Mouse (Mus musculus) 3T3-L1 (cell line): Measurements from ENCODE around the gene Ywhah.

Experiments used
- DNase-seq: peaks from one replicate; pipeline ENCODE4 v3.0.0-alpha.2; 2015; ENCODE audit warnings: low read depth, low spot score

Ywhah gene

GRCm38 (mm10) chr5:33018561-33019425 is at the start of gene Ywhah:
Gene Ywhah (plus strand): TSS chr5:33018816.
- DNase-seq: peak; percentile 98

- no peak for DNase-seq
These were observed 42.1 kb upstream of the Ywhah start for GRCm38 (mm10) chr5:32976541-32976940.

DNA sequence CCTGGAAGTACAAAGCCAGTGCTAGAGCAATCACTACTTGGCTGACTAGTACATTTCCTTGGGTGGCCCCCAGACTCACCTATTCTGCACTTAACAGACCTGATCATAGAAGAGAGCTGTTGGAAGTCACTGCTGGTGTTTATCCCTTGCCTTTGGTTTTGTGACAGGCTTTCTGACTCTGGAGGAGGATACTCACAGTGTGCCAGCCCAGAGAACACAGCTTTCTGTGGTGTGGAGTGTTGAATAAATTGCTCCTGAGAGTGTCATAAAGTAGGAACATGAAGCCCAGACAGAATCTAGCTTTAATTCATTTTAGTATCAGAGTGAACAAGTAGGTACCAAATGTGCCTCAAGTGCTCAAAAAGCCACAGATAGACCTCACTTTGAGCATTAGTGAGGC is 41.4 kb upstream of the Ywhah start:
- no peak for DNase-seq

- no peak for DNase-seq
These were observed 33.2 kb upstream of the Ywhah start for GRCm38 (mm10) chr5:32985379-32985778.

DNA sequence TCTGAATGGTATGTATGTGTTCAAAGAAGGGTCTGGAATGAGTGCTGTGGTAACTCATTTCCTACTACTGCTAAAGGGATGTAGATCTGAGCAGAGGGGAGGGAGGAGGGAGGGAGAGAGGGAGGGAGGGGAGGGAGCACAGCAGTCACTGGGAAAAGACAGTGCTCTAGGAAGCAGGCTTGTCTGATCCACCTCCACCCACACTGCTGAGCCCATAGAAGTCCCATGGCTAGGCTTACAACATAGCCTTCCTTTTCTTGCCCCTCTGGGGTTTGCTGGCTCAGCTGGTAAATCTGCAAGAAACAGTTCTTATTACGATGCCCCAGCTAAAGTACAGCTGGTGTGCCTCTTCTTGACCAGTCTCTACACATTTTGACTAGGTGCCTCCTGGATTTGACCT is 30.7 kb upstream of the Ywhah start:
- DNase-seq: no peak

- DNase-seq: no peak
These were observed 28.5 kb upstream of the Ywhah start for GRCm38 (mm10) chr5:32989959-32990640.

GRCm38 (mm10) chr5:32991152-32991551 is 27.5 kb upstream of the Ywhah start:
- DNase-seq: no peak

GRCm38 (mm10) chr5:32994471-32994870 is 24.1 kb upstream of the Ywhah start:
- DNase-seq: no peak

DNA sequence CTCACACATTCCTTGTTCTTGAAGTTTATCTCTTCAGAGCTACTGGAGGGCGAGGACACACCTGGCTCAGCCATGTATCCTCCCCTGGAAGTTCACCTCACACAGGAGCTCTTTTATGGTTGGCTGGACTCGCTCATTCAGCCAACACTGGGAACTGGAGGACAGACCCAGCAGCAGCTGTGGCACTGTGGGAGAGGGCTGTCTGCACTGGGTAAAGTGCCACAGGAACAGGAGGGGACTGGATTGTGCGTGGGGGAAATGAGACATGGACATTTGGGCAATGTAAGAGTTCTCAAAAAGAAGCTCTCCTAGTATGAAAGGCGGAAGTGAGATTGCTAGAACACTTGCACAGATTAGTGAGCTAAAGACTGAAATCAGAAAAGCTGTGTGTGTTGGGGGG is 22.9 kb upstream of the Ywhah start:
- no peak for DNase-seq

GRCm38 (mm10) chr5:32996560-32996959 is 22.1 kb upstream of the Ywhah start:
- no peak for DNase-seq

DNA sequence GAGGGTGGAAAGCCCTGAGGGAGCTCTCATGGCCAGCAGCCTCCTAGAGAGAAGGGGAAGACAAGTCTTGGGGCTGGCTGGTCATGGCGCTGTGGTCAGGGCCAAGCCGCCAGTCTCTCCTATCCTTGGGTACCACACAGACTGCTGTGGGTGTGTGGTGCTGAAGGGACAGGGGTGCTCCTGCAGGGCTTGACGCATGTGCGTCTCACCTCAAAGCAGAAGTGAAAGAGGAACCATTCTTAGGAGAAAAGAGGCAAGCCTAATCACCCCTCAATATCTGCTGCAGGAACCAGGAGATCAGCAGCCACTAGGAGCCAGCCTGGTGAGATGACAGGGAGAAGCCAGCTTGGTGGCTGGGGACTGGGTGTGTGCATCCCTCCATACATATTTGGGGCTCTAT is 20.9 kb upstream of the Ywhah start:
- peak; percentile 25 for DNase-seq

- DNase-seq: no peak
These were observed 19.8 kb upstream of the Ywhah start for GRCm38 (mm10) chr5:32998783-32999182.

- no peak for DNase-seq
These were observed 17.5 kb upstream of the Ywhah start for GRCm38 (mm10) chr5:33001111-33001510.

- peak; percentile 85 for DNase-seq
These were observed 15.8 kb upstream of the Ywhah start for GRCm38 (mm10) chr5:33002781-33003180.

DNA sequence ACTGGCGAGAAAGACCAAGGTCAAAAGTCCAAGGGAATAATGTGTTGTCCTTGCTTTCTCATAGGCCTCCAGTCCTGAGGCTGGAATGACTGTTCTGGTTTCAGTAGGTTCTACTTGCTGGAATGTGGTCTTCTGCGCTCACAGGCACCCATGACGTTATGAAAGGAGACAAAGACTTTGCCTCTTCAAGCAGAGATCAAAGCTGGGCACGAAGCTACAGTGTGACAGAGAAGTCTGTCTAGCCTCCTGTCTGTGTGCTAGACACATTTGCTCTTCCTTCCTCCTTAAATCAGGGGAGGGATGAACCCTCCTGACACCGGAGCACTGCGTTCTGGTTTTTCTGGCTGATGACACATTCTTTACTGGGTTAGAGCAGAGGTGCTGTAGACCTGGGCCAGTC is 15.1 kb upstream of the Ywhah start:
- peak; percentile 48 for DNase-seq

- DNase-seq: no peak
These were observed 14.5 kb upstream of the Ywhah start for GRCm38 (mm10) chr5:33004110-33004509.

DNA sequence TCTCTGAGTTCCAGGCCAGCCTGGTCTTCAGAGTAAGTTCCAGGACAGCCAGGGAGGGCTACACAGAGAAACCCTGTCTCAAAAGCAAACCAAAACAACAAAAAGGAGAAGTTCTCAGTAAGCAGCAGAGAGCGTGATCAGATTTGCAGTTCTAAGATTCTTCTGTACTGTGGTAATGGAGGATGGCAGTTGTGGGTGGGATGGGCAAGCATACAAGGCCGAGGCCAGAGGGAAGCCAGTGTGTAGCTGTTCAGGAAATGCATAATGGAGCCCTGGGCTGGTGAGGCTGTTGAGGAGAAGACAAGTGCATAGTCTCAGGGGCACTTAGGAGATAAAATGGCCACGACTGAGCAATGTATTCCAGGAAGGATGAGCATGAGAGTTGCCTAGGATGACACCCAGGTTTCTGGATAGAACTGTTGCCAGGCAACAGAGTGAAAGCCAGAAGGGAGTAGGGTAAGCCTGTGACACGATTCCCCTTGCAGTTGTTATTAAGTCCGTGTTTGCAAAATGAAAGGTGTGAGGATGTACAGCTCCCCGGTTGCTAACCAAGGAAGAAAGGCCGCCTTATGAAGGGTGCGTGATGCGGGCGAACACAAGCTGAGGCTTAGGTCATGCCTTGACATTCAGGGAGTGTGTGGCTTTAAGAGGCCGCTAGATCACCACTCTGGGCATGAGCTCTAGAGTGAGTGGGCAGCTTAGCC is 13.0 kb upstream of the Ywhah start:
- DNase-seq: no peak

GRCm38 (mm10) chr5:33006670-33007069 is 11.9 kb upstream of the Ywhah start:
- no peak for DNase-seq

DNA sequence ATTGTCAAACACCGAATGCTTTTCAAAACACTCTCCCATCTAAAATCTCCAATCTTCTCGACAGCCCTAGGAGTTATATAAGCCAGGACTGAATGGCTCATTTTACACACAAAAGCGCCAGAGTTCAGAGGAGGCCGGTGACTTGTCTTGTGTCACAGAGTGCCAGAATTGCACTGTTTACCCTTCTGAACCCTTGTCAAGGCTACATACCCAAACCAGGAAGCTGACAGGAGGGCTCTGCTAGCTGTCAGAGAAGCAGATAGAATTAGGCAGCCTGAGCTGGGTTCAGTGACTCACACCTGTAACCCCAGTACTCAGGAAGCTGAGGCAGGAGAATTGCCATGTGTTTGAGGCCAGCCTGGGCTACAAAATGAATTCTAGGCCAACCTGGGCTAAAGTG is 11.2 kb upstream of the Ywhah start:
- no peak for DNase-seq

DNA sequence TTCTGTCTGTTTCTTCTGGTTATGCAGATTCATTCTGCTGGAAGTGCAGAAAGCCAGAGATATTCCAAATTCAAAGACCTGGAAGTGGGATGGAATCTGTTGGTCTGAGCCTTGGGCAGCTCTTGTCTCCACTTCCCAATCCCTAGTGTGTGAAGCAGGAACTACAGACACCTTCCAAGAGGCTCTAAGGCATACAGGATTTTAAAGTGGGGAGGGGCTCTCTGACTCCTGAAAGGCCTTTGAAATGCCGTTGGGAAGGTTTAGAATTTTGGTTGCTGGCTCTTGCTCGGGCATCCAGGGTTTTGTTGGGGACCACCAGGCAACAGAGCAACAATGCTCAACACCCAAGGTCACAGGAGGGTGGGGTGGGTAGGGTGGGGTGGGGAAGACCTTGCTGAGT is 9.3 kb upstream of the Ywhah start:
- no peak for DNase-seq

DNA sequence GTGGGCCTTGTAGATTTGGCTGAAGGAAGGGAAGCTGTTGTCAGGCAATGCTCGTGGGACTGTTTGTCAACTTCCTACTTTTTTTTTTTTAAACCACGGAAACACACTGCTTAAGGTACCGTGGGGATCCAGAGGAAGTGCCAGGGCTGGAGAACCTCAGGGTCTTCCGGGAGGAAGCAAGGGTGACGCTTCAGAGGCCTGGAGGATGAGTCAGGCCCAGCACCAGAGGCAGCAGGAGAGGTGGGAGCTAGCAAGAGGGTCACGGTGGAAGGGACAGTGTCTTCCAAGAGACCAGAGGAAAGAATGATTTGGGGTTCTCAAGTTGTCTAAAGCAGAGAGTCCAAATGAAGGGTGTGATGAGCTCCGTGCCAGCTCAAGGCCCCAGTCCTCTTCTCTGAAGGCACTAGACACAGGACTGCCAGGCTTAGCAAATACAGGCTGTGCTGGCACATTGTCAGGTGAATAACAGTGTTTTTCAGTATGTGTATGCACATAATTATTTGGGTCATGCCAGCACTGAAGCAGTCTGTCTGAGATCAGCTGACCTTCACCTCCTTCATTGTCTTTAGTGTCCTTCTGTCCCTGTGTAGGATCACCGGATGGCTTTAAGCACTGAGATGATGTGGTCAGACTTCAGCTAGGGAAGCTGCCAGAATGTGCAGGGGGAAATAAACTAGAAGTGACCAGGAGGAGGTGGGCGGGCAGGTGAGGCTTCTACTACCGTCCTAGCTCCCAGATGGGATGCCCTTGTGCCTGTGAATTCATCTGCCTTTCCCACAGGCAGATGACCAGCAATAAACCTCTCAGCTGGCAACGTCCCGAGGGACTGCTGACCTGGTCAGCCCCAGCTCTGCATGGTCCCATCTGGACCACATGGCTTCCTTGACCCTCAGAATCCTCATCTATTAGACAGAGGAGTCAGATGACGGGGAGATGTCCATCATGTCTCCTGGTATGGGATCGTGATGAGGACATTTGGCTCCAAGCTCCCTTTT is 8.5 kb upstream of the Ywhah start:
- peak; percentile 49 for DNase-seq
